Comparison of ENCODE assay signal across 8 mouse cellular contexts in the genomic region with DNA sequence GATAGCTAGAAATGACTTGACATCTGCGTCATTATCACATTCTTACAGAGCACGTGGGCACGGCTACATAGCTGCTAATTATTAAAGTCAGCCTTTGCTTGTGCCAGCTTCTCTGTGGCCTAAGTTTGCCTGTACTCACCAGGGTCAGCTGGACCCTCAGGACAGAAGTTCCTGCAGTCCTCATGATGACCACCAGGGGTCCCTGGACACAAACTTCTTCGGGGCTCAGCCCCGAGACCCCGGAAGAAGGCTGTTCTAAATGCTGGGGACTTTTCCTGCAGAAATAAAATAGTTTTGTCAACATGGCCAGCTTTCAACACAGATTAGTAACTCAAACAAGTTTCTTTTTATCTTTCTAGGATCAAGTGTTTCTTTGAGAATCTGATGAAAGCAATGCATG.
DNase-seq lines count a peak whose midpoint lies in the region; ATAC-seq and TF ChIP-seq lines count a peak whose summit lies in the region.

No protein-coding gene starts in this region.

- no peaks in the 10 kb centered on the region for H3K27me3 ChIP-seq in kidney, adult 2 months (replicated peaks; ENCODE audit: control insufficient read depth, insufficient read depth, low read length)
- H3K27me3 ChIP-seq in kidney, embryonic 16.5 days (ENCODE audit: insufficient read depth, low read length): peaks cover 2% of the 10 kb centered on the region; the same call in 1 of the 2 replicates
- no peaks in the 10 kb centered on the region for H3K27me3 ChIP-seq in MEL (ENCODE audit: control insufficient read depth in 1 of 2, insufficient read depth in 2 of 2, low read length in 2 of 2)
- no peaks in the 10 kb centered on the region for H3K27me3 ChIP-seq in lung, embryonic 16.5 days (ENCODE audit: control insufficient read depth, insufficient read depth, low read depth, low read length)

- no peak for TF ChIP-seq POLR2A in kidney, adult 2 months (IDR thresholded peaks at IDR 0.05; ENCODE audit: low read depth, low read length)
- no peak for TF ChIP-seq POLR2A in MEL (IDR thresholded peaks at IDR 0.05; ENCODE audit: control insufficient read depth in 1 of 2, insufficient read depth in 1 of 2, low read depth in 1 of 2, low read length in 2 of 2, poor library complexity in 1 of 2)

- peak; percentile 68 for TF ChIP-seq RAD21 in MEL (IDR thresholded peaks at IDR 0.05; ENCODE audit: low read depth, low read length)

- WGBS in kidney, adult 2 months: 19% methylated on average over 6 of the region's 6 CpGs
- 27% methylated on average over 6 of the region's 6 CpGs for WGBS in kidney, embryonic 16.5 days
- 23% methylated on average over 6 of the region's 6 CpGs for WGBS in lung, embryonic 16.5 days

- H3K36me3 ChIP-seq in kidney, adult 2 months (ENCODE audit: control insufficient read depth, insufficient read depth, low read length): no peaks in the 10 kb centered on the region
- no peaks in the 10 kb centered on the region for H3K36me3 ChIP-seq in kidney, embryonic 16.5 days (ENCODE audit: insufficient read depth, low read length)
- H3K36me3 ChIP-seq in MEL (ENCODE audit: control insufficient read depth in 1 of 2, insufficient read depth in 2 of 2, low read length in 2 of 2): peaks cover 0 to 45% of the 10 kb centered on the region in 2 experiments; a peak in 2 of 4 replicates
- H3K36me3 ChIP-seq in lung, embryonic 16.5 days (ENCODE audit: control insufficient read depth, insufficient read depth, low read length): no peaks in the 10 kb centered on the region

- H3K4me2 ChIP-seq in kidney, embryonic 16.5 days (replicated peaks; ENCODE audit: low read depth, low read length): no peak overlapping the region
- no peak overlapping the region for H3K4me2 ChIP-seq in lung, embryonic 16.5 days (ENCODE audit: low read depth, low read length)

- H3K79me2 ChIP-seq in MEL (ENCODE audit: control insufficient read depth, insufficient read depth, low read length, poor library complexity): no peaks in the 10 kb centered on the region; the same call in 1 of the 2 replicates

- H3K27ac ChIP-seq in kidney, adult 2 months (ENCODE audit: insufficient read depth, low read depth, low read length): no peak overlapping the region
- no peak overlapping the region for H3K27ac ChIP-seq in kidney, embryonic 16.5 days (ENCODE audit: low read length)
- no peak overlapping the region for H3K27ac ChIP-seq in MEL (ENCODE audit: control insufficient read depth, low read depth, low read length)
- H3K27ac ChIP-seq in lung, embryonic 16.5 days (ENCODE audit: low read length): no peak overlapping the region

- TF ChIP-seq CTCF in kidney, adult 2 months (conservative IDR thresholded peaks at IDR 0.05; ENCODE audit: insufficient read depth, insufficient read length, low read depth, low read length): peak; percentile 55
- peak; percentile 70 to 86 (median 73) for TF ChIP-seq CTCF in MEL (IDR thresholded peaks at IDR 0.05 in 2 of 3, conservative IDR thresholded peaks at IDR 0.05 in 1 of 3; ENCODE audit: control insufficient read depth in 1 of 3, insufficient read depth in 1 of 3, low read depth in 2 of 3, low read length in 3 of 3, poor library complexity in 1 of 3, severe bottlenecking in 1 of 3)

- peak; percentile 56 for DNase-seq in CD4-positive, CD25-positive, alpha-beta regulatory T cell, adult 2 months (ENCODE audit: low read depth, low spot score)
- peak; percentile 31 for DNase-seq in kidney, adult 2 months
- DNase-seq in MEL (ENCODE audit: low read depth, low spot score): peak; percentile 60
- peak; percentile 53 for DNase-seq in embryo, embryonic 9.5 days (ENCODE audit: extremely low spot score)
- peak; percentile 42 for DNase-seq in thymus, postnatal 25 days

- ATAC-seq in CD4-positive, CD25-positive, alpha-beta regulatory T cell, adult 4 months: no peak
- no peak for ATAC-seq in kidney, embryonic 16.5 days (ENCODE audit: low FRiP score, low TSS enrichment)
- ATAC-seq in lung, embryonic 16.5 days (ENCODE audit: low read depth): 0 out of 2 replicates have a peak, but pooled peaks have one; percentile 57

- TF ChIP-seq EP300 in MEL (IDR thresholded peaks at IDR 0.05; ENCODE audit: low read depth in 1 of 2, low read length in 2 of 2): no peak

- H3K9ac ChIP-seq in kidney, embryonic 16.5 days (replicated peaks; ENCODE audit: low read length): no peak overlapping the region
- no peak overlapping the region for H3K9ac ChIP-seq in MEL (ENCODE audit: control insufficient read depth, low read depth, low read length, poor library complexity, severe bottlenecking)
- no peak overlapping the region for H3K9ac ChIP-seq in lung, embryonic 16.5 days (ENCODE audit: low read length)

- no peaks in the 10 kb centered on the region; the same call in 1 of the 2 replicates for H3K4me1 ChIP-seq in kidney, adult 2 months (ENCODE audit: control insufficient read depth, insufficient read depth, low read length)
- H3K4me1 ChIP-seq in kidney, embryonic 16.5 days (ENCODE audit: insufficient read depth, low read length): 0 out of 2 replicates have a peak, but pooled peaks cover 4% of the 10 kb centered on the region
- peaks cover 8 to 50% of the 10 kb centered on the region in 2 experiments for H3K4me1 ChIP-seq in MEL (ENCODE audit: control insufficient read depth in 1 of 2, insufficient read depth in 2 of 2, low read length in 2 of 2)
- H3K4me1 ChIP-seq in lung, embryonic 16.5 days (replicated peaks; ENCODE audit: control insufficient read depth, insufficient read depth, low read length): peaks cover 5% of the 10 kb centered on the region; the same call in 1 of the 2 replicates

- H3K4me3 ChIP-seq in kidney, adult 2 months (ENCODE audit: insufficient read depth, low read depth, low read length): no peak overlapping the region
- H3K4me3 ChIP-seq in kidney, embryonic 16.5 days (ENCODE audit: low read length): no peak overlapping the region
- peak overlapping the region in 1 of 2 experiments; percentile 16; a peak in 1 of 4 replicates for H3K4me3 ChIP-seq in MEL (ENCODE audit: control insufficient read depth in 1 of 2, insufficient read depth in 1 of 2, low read depth in 2 of 2, low read length in 2 of 2)
- H3K4me3 ChIP-seq in lung, embryonic 16.5 days (ENCODE audit: low read length): no peak overlapping the region

- H3K9me3 ChIP-seq in kidney, embryonic 16.5 days (ENCODE audit: low read length): no peaks in the 10 kb centered on the region
- H3K9me3 ChIP-seq in MEL (replicated peaks; ENCODE audit: insufficient read depth, low read length): no peaks in the 10 kb centered on the region
- no peaks in the 10 kb centered on the region for H3K9me3 ChIP-seq in lung, embryonic 16.5 days (ENCODE audit: control insufficient read depth, low read length)

TF ChIP-seq in MEL, 35 proteins besides CTCF, POLR2A, EP300 and RAD21:
- no peak for TF ChIP-seq ZNF384 (IDR thresholded peaks at IDR 0.05; ENCODE audit: low read depth, low read length)
- no peak for TF ChIP-seq RCOR1 (IDR thresholded peaks at IDR 0.05; ENCODE audit: low read depth, low read length)
- TF ChIP-seq USF1 (IDR thresholded peaks at IDR 0.05; ENCODE audit: low read depth, low read length): no peak
- no peak for TF ChIP-seq MXI1 (IDR thresholded peaks at IDR 0.05; ENCODE audit: low read depth, low read length)
- no peak for TF ChIP-seq TBP (IDR thresholded peaks at IDR 0.05; ENCODE audit: low read depth, low read length)
- TF ChIP-seq MAFK (IDR thresholded peaks at IDR 0.05; ENCODE audit: borderline replicate concordance, low read depth, low read length): no peak
- TF ChIP-seq MEF2A (IDR thresholded peaks at IDR 0.05; ENCODE audit: extremely low read depth, insufficient replicate concordance, low read depth, low read length, poor library complexity, severe bottlenecking): no peak
- TF ChIP-seq GATA1 (IDR thresholded peaks at IDR 0.05; ENCODE audit: low read depth, low read length): no peak
- TF ChIP-seq E2F4 (IDR thresholded peaks at IDR 0.05; ENCODE audit: borderline replicate concordance, low read depth, low read length): no peak
- TF ChIP-seq MAX (IDR thresholded peaks at IDR 0.05; ENCODE audit: low read length): 0 out of 2 replicates have a peak, but pooled peaks have one; percentile 24
- TF ChIP-seq GABPA (IDR thresholded peaks at IDR 0.05; ENCODE audit: low read depth, low read length): no peak
- no peak for TF ChIP-seq NELFE (IDR thresholded peaks at IDR 0.05; ENCODE audit: low read depth, low read length)
- peak; percentile 79 for TF ChIP-seq ELF1 (IDR thresholded peaks at IDR 0.05; ENCODE audit: low read depth, low read length)
- no peak for TF ChIP-seq MYB (IDR thresholded peaks at IDR 0.05; ENCODE audit: low read depth, low read length)
- TF ChIP-seq ZC3H11A (IDR thresholded peaks at IDR 0.05; ENCODE audit: low read depth, low read length): peak; percentile 32; the same call in 1 of the 2 replicates
- peak; percentile 60 for TF ChIP-seq SMC3 (IDR thresholded peaks at IDR 0.05; ENCODE audit: low read depth, low read length)
- no peak for TF ChIP-seq UBTF (IDR thresholded peaks at IDR 0.05; ENCODE audit: borderline replicate concordance, insufficient read depth, low read depth, low read length)
TF ChIP-seq in MEL: peak in this region for 4.
